Mouse (Mus musculus): ENCODE measurements at regions not wholly inside any gene's neighbourhood (a gene's known extent, or its start where the extent isn't known, plus 50 kb on each side); places are given as distances from the start of the nearest gene placed in this dataset.

DNA sequence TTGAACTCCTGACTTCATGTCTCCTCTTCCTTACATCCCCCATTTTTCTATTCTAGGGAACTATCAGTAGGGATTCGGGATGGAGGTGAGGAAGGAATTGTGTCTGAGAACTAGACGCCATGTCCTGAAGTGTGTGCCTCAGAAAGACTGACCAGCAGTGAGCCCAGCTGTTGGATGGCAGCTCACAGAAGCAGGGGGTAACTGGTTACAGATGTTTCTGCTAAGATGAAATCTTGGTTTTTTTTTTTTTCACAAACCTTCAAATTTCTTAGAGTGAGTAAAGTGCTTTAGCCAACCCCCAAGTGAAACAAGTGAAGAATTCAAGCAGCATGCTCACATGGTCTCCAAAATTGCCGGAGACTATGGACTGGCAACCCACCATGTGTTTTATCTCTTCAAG, 165.7 kb downstream of the Pmp22 start:
- TF ChIP-seq CTCF (IDR thresholded peaks at IDR 0.05; ENCODE audit: extremely low read depth, insufficient read depth, insufficient read length, insufficient replicate concordance) (no peak), POLR2A (IDR thresholded peaks at IDR 0.05; ENCODE audit: low read depth, low read length) (no peak)

Data from spleen, adult 2 months (tissue).